Mouse (Mus musculus) thymus, adult 2 months (tissue): ENCODE data around the gene Trip10.

Source experiments
- CTCF ChIP-seq: fragments of 200-500 bp; IDR thresholded peaks from 2 replicates; pipeline ENCODE4 v1.5.1; 2012; ENCODE audit warnings: mild to moderate bottlenecking, control low read depth, low read length, moderate library complexity, borderline replicate concordance; ENCODE audit not compliant: control insufficient read depth, poor library complexity, insufficient read depth; ENCODE audit errors: extremely low read depth
- POLR2A ChIP-seq: fragments of 200-500 bp; IDR thresholded peaks from 2 replicates; pipeline ENCODE4 v1.6.1; 2012; ENCODE audit warnings: mild to moderate bottlenecking, low read length, control low read depth, moderate library complexity; ENCODE audit not compliant: control insufficient read depth, poor library complexity, insufficient read depth; ENCODE audit errors: extremely low read depth

DNA sequence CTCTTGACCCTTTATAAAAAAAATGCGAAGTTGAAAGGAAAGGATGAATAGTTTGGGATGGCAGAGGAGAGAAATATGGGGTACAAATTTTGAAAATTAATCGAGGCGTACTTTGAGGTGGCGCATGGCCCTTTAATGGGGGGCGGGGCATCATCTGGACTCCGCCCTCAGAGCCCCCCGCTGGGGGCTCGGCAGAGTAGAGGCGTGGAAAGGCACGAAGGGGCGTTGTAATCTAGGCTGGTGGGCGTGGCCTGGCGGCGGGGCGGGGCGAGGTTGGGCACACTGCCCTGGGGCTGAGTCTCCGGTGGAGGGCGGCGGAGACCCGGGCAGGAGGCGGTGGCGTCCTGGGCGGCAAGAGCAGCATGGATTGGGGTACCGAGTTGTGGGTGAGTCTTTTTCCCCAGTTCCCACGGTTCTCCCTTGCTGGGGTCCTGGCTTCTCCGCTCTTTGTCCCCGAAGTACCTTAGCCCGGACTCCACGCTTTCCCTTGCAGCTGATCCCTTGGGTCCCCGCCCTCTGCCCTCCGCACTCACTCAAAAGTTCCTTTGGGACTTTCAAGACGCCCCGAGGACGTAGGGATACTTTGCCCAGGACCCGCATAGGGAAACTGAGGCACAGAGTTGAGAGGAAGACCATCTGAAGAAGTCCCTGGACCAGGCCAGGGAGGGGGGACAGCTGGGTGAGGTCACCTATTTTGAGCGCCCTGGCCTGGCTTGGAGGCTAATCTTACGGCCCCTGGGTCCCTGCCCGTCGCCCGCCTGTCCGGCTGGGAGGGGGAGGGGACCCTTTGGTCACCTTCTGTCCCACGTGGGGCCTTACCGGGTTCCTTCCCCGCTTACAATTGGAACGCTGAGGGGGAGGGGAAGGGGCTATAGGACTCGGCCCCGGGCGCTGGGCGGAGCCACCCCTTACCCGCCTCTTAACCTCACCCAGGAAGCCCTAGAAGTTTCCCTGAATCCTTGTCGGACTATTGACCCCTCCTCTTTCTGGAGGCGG, at the start of gene Trip10:
- 0 out of 2 replicates have a peak, but pooled peaks have one; percentile 28 for TF ChIP-seq POLR2A
- TF ChIP-seq CTCF: no peak
